Mouse (Mus musculus): ENCODE measurements around the gene Ccdc73. TPM values are rescaled to one million over a fixed set of nuclear protein-coding genes. Genes with fewer than 3 reads are reported as not detected.
"Not testable (repeated sequence)": the region's sequence is repeated elsewhere in the genome, so short reads cannot be mapped to it uniquely, and the experiment has no call there.

Gene Ccdc73
- polyA plus RNA-seq, 1 experiment, result 16.4 TPM

DNA sequence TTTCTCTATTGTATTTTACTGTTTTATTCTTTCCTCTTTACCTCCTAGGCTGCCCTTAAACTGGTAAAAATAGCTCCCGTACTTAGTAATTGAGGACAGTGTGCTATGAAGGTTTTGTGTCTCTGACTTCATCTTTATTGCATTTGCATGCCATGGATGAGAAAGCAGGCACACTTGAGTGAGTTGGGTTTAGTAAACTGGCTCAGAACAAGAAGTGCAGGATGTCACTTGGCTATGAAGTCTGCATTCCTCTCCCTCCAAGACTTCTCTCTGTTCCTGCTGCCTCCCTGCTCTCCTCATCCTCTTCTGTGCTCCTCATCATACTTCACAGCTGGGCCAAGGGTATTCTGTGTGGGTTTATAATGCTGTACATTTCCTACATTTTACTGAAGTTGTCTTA lies 121.4 kb downstream of the Ccdc73 start:
- Histone ChIP-seq H3K4me1 (ENCODE audit: control insufficient read depth, insufficient read depth, insufficient read length, low read length) (no peaks in the 10 kb centered on the region), H3K4me3 (ENCODE audit: insufficient read depth, low read depth, low read length) (no peak overlapping the region), H3K27ac (replicated peaks; ENCODE audit: low read depth, low read length) (no peak overlapping the region)

DNA sequence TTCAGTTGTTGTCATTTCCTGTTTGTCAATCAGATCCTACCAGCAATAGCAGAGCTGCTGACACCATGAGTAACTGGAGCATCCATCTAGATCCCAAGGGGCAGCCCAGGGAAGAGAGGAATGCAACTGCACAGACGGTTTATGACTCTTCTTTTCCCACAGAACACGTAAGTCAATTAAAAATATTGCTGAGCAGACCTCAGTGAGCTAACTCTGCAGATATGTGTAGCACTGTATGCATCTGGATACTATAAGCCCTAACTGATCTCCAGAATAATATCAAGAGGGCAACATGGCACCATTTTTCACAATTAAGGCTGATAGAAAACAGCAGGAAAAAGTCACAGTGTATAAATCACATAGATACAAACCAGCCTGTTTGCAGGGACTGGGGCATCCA lies 126.8 kb downstream of the Ccdc73 start:
- Histone ChIP-seq H3K4me1 (ENCODE audit: control insufficient read depth, insufficient read depth, insufficient read length, low read length) (no peaks in the 10 kb centered on the region), H3K4me3 (ENCODE audit: insufficient read depth, low read depth, low read length) (no peak overlapping the region), H3K27ac (replicated peaks; ENCODE audit: low read depth, low read length) (no peak overlapping the region)

DNA sequence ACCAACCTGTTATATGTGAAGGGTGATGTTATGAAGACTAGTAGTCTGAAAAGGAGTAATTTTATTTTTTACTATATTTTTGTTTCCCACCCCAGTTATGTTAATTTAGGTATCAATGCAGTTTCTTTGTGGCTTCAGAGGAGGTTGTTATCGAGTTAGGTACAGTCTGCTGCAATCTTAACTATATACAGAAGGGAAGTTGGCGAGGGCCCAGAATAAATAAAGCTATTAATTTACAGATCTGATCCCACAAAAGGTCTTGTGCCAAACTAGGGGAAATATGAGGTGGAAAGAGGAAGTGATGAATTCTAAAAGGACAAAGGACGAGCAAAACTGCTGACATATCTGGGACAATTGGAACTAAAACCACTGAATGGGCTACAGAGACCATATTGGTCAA lies 128.6 kb downstream of the Ccdc73 start:
- H3K27ac ChIP-seq (replicated peaks; ENCODE audit: low read depth, low read length), result no peak overlapping the region
- no peak overlapping the region for H3K4me3 ChIP-seq (ENCODE audit: insufficient read depth, low read depth, low read length)
- no peaks in the 10 kb centered on the region for H3K4me1 ChIP-seq (ENCODE audit: control insufficient read depth, insufficient read depth, insufficient read length, low read length)

DNA sequence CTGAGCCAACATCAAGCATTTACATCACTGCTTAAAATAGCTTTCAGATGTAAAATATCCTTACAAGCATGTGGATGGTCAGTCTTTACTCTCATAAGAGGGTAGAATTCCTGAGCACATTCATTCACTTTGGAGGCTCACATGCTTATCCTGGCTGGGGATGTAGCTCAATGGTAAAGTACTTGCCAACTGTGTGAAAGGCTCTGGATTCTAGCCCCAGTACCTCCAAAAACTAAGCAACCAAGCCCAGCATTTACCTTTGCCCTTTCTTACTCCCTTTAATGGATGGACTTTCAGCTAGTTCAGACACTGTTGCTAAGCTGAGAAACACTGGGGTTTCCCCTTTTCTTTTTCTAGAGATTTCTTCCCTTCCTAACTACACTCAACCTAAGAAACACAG lies 139.6 kb downstream of the Ccdc73 start:
- Histone ChIP-seq H3K27ac (replicated peaks; ENCODE audit: low read depth, low read length) (no peak overlapping the region), H3K4me1 (ENCODE audit: control insufficient read depth, insufficient read depth, insufficient read length, low read length) (no peaks in the 10 kb centered on the region), H3K4me3 (ENCODE audit: insufficient read depth, low read depth, low read length) (no peak overlapping the region)

DNA sequence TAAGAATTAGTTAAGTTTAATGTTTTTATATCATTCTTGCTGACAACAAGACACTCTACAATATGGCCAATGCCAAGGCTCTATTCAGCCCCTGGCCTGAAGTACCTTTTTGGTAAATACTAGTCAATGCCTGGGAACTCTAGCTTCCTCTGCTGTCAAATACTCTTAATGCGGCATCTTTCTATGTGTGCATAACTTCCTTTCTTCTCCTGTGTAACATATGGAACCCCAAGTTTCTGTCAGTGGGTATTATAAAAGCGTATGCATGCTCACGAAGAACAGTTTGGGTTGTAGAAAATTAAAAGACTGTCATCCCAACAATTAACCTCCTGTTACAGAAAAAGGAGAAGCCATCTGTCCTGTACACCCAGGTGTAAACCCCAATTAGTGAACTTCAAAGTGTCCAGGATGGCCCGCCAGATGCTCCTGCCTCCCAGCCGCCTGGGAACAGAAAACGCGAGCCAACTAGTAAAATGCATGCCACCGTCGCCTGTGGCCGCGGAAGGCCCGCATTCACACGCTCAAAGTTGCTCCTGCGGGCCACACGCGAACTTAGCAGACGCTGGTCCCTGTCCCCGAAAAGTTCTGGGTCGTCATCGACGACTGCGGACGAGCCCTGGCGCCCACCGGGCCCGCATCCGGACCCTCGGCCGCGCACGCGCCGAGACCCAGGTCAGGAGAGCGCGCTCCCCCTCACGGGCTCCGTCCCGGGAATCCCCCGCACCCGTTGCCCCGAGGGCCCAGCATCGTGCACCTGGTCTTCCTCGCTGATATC lies 148.8 kb downstream of the Ccdc73 start:
- peaks cover 3% of the 10 kb centered on the region; the same call in 1 of the 2 replicates for H3K4me1 ChIP-seq (ENCODE audit: control insufficient read depth, insufficient read depth, insufficient read length, low read length)
- H3K4me3 ChIP-seq (ENCODE audit: insufficient read depth, low read depth, low read length), result peak overlapping the region; percentile 98
- H3K27ac ChIP-seq (replicated peaks; ENCODE audit: low read depth, low read length), result peak overlapping the region; percentile 78

DNA sequence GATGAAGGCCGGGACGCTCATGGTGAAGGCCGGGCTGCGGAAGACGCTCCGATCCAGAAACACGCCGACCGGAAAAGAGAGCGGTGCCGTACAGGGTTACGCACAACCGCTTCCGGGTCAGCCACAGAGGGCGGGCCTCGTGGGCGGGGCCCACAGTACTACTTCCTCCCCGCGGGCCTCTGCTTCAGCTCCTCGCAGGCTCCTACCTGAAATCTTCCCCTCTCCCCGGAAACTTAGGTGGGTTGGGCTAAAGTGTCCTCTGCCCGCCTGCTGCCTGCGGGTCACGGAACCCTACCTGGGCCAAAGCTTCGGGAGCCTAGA lies 149.3 kb downstream of the Ccdc73 start, which contains the start of gene Eif3m:
Gene Eif3m (minus strand): TSS at position 114 of the 321 bp plus-strand sequence.
- H3K4me1 ChIP-seq (ENCODE audit: control insufficient read depth, insufficient read depth, insufficient read length, low read length), result peaks cover 3% of the 10 kb centered on the region; the same call in 1 of the 2 replicates
- H3K27ac ChIP-seq (replicated peaks; ENCODE audit: low read depth, low read length), result peak within 1 kb of the TSS; percentile 78
- H3K4me3 ChIP-seq (ENCODE audit: insufficient read depth, low read depth, low read length), result peak within 1 kb of the TSS; percentile 98

DNA sequence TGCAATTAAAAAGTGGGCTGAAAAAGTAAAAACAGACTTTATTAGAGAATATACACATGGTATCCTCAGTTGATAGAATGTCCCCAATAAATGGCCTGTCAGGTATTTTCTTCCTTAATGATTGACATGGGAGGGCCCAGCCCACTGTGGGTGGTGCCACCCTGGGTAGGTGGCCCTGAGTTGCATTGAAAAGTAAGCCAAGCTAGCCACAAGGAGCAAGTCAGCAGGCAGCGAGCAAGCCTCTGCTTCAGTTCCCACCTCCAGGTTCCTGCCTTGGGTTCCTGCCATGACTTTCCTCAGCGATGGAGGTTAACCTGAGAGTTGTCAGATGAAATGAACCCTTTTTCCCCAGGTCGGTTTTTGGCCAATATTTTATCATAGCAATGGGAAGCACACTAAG lies 150.2 kb downstream of the Ccdc73 start:
- no peak overlapping the region for H3K4me3 ChIP-seq (ENCODE audit: insufficient read depth, low read depth, low read length)
- H3K27ac ChIP-seq (replicated peaks; ENCODE audit: low read depth, low read length), result no peak overlapping the region
- H3K4me1 ChIP-seq (ENCODE audit: control insufficient read depth, insufficient read depth, insufficient read length, low read length), result peaks cover 3% of the 10 kb centered on the region; the same call in 1 of the 2 replicates

DNA sequence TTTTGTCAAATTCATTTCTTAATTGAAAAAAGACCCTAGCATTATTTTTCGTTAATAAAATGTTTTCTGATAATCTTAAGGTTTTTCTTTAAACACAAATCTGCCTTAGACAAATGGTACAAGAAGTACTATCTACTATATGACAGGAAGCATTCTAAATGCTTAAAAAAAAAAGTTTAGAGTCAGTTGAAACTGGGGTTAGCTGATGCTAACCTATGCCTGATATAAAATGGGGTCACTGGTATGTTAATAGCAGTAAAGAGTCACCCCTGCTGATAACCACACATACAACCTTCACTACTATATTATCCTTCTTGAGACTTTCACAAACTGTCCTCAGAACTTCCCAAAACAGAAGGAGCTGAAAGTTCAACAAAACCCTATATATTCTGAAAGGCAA lies 151.9 kb downstream of the Ccdc73 start:
- peaks cover 3% of the 10 kb centered on the region; the same call in 1 of the 2 replicates for H3K4me1 ChIP-seq (ENCODE audit: control insufficient read depth, insufficient read depth, insufficient read length, low read length)
- no peak overlapping the region for H3K4me3 ChIP-seq (ENCODE audit: insufficient read depth, low read depth, low read length)
- H3K27ac ChIP-seq (replicated peaks; ENCODE audit: low read depth, low read length), result no peak overlapping the region

DNA sequence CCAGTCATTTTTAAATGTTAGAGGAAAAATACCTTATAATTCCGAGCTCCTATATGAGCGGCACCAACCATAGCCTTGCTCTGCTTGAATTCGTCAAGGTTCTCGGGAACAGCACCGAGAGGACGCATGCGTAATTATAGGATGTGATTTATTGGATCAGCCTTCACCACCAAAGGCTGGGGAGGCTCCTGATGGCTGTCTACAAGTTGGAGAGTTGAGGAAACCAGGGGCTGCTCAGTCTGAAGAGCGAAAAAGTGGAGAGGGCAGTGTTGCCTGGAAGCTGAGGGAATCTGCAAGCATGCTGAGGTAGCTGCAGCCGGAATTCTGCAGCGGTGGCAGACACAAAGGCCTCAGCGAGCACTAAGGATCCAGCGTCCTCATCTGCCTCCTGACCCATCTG lies 153.7 kb downstream of the Ccdc73 start:
- no peak overlapping the region for H3K4me3 ChIP-seq (ENCODE audit: insufficient read depth, low read depth, low read length)

DNA sequence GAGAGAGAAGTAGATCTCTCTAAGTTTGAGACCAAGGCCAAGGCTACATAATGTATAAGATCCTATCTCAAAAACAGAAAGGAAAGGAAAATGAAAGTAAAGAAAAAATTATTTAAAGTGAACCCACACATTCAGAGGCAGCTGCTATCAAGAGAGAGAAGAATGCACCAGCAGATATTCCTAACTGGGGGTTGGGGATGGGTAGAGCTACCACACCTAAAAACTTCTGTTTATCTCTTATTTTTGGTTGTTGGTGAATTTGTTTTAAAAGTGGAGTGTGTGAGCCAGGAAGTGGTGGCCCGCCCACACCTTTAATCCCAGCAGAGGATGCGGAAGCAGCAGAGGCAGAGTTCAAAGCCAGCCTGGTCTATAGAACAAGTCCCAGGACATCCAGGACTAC lies 154.2 kb downstream of the Ccdc73 start:
- Histone ChIP-seq H3K4me1 (ENCODE audit: control insufficient read depth, insufficient read depth, insufficient read length, low read length) (no peaks in the 10 kb centered on the region), H3K27ac (replicated peaks; ENCODE audit: low read depth, low read length) (no peak overlapping the region), H3K4me3 (ENCODE audit: insufficient read depth, low read depth, low read length) (no peak overlapping the region)

More for the DNA sequence above, 153.7 kb downstream of the Ccdc73 start:
- Histone ChIP-seq H3K27ac (replicated peaks; ENCODE audit: low read depth, low read length) (no peak overlapping the region), H3K4me1 (ENCODE audit: control insufficient read depth, insufficient read depth, insufficient read length, low read length) (no peaks in the 10 kb centered on the region)

DNA sequence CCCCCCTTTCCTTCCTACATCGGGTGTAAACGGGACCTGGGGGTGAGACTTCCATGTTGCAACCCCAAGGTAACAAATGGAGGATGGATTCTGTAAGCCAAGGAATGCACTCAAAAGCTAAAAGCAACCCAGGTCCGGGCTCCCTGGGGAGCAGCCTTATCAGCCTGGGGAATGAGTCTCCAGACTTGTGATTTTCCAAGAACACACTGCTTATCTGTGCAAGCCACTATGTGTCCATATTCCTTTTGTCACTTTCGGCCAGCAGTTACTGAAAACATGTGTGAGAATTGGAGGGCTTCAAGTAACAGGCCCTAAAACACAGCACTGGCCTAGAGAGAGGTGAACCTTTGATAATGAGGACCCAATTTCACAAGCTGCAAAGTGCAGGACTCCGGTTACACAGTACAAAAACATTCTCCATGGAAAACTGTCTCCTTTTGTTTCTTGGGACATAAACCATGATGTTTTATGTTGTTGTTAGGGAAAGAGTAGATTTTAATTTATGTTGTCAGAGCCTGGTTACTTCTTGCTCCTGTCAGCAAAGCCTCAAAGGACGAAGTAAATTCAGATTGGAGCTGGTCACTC lies 155.5 kb downstream of the Ccdc73 start:
- no peak overlapping the region for H3K27ac ChIP-seq (replicated peaks; ENCODE audit: low read depth, low read length)
- no peak overlapping the region for H3K4me3 ChIP-seq (ENCODE audit: insufficient read depth, low read depth, low read length)
- no peaks in the 10 kb centered on the region for H3K4me1 ChIP-seq (ENCODE audit: control insufficient read depth, insufficient read depth, insufficient read length, low read length)

DNA sequence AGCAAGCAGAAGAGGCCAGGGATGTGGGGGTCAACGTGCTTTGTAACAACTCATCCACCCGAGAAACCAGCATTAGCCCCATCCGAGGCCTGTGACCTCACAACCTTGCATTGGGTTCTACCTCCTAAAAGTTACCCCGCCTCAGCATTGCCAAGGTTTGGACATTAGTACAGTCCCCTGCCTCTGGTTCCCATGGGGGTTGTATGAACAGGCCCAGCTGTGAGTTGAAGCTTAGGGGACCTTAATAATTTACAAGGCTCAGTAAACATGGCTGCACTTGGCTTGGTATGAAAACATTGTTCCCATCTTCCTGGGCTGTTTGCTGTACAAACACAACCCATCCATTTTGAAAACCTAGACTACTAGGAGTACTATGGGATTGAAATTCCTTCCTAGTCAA lies 156.2 kb downstream of the Ccdc73 start:
- no peak overlapping the region for H3K4me3 ChIP-seq (ENCODE audit: insufficient read depth, low read depth, low read length)
- H3K27ac ChIP-seq (replicated peaks; ENCODE audit: low read depth, low read length), result no peak overlapping the region
- H3K4me1 ChIP-seq (ENCODE audit: control insufficient read depth, insufficient read depth, insufficient read length, low read length), result no peaks in the 10 kb centered on the region

DNA sequence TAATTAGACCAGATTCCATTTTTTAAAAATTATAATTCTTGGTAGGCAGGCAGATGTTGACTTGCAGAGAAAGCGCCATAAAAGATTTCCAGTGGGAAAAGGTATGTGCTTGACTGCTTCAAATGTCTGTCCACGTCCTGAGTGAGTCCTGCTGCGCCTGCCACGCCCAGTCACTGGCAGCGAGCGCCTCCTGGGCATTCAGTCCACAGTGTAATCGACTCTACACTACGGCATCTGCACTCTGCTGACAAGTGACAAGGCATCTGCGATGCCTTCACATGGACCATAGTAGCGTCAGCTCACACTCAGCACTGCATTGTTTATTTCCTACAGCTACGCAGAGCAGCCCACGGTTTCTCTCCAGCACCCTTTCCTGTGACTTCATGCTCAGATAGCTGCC lies 158.0 kb downstream of the Ccdc73 start:
- H3K4me3 ChIP-seq (ENCODE audit: insufficient read depth, low read depth, low read length); H3K4me1 ChIP-seq (ENCODE audit: control insufficient read depth, insufficient read depth, insufficient read length, low read length); H3K27ac ChIP-seq (replicated peaks; ENCODE audit: low read depth, low read length): not testable (repeated sequence)

DNA sequence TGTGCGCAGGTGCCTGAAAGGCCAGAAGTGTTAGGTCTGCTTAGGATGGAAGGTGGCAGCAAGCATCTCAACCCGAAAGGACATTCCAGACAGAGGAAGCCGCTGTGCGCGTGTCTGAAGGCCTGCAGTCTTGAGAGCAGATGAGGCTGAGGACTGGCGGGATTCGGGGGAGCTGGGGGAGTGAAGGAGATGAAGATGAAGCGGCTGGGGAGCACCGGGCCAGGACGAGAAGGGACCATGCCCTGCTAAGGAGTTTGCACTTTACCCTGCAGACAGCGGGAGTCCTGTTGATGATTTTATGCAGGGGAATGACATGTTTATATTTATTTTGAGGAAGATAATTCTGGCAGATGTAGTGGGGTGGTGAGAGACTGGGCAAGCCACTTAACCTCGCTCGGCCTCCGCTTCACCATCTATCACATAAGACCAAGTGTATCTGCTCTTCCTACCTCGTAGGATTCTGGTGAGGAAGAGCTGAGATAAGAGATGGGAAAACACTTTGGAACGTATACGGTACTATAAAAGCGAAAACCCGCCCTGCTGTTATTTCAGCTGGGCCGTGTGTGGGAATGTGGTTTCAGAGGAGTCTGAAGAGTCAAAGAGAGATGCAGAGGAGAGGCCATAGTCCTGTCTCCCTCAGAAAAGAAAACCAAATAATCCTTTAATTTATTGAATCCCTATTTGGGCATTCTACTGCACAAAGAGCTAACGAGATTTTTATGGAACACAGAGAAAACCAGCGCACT lies 159.5 kb downstream of the Ccdc73 start:
- Histone ChIP-seq H3K4me3 (ENCODE audit: insufficient read depth, low read depth, low read length) (no peak overlapping the region), H3K27ac (replicated peaks; ENCODE audit: low read depth, low read length) (no peak overlapping the region), H3K4me1 (ENCODE audit: control insufficient read depth, insufficient read depth, insufficient read length, low read length) (no peaks in the 10 kb centered on the region)

DNA sequence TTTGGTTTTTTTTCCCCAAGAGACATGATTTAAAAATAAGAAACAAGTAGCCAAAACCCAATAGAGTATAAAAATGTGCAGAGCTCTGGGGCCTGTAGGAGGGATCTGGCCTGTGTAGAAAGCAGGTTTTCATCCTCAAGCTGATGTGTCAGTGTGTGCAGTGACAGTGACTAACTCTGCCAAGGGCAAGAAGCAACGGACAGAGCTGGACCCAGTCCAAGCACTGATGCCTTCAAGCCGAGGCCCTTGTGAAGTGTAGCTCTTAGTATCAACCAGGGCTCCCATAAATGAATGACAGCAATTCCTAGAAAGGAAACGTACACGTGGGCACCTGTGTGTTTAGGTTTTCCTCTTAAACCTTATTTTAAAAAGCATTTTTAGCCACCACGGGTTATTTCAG lies 161.2 kb downstream of the Ccdc73 start:
- no peak overlapping the region for H3K27ac ChIP-seq (replicated peaks; ENCODE audit: low read depth, low read length)
- no peak overlapping the region for H3K4me3 ChIP-seq (ENCODE audit: insufficient read depth, low read depth, low read length)
- H3K4me1 ChIP-seq (ENCODE audit: control insufficient read depth, insufficient read depth, insufficient read length, low read length), result no peaks in the 10 kb centered on the region
